13 mouse cellular contexts compared by ENCODE assay signal in the genomic region with DNA sequence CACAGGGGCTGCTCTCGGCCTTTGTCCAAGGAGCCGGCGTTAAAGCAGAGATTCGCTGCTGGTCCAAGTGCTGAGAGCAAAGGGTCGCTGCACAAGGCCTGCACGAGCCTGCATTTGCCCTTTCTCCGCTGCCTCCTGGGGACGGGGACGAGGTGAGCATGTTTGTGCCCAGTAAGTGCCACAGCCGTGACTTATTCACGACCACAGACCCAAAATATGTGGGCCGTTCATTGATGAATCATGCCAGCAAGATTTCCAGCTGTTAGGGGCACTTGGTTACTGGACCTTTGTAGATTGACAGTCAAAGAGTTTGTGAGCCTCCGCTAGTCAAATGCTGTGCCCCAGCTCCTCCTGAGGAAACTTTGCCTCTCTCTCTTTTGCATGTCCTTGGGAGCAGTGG. TPM values are rescaled to one million over a fixed set of nuclear protein-coding genes. Genes with fewer than 3 reads are reported as not detected.
A peak's percentile ranks its signal among the peaks of the same experiment; 100 is the strongest.
DNase-seq lines count a peak whose midpoint lies in the region; ATAC-seq and TF ChIP-seq lines count a peak whose summit lies in the region.
"Had no signal": no experiment of that assay in that cellular context is flagged by ENCODE, and none has a peak within 500 bp of the region (broad histone marks: within the 10 kb centered on the region; RNA-seq: fewer than 3 reads in every experiment).

No protein-coding gene starts in this region.

- 51% methylated on average over 13 of the region's 13 CpGs for WGBS in kidney, postnatal 0 days
- 44% methylated on average over 13 of the region's 13 CpGs for WGBS in embryonic facial prominence, embryonic 15.5 days
- 56% methylated on average over 13 of the region's 13 CpGs for WGBS in stomach, embryonic 16.5 days

- intact Hi-C loops in gastrocnemius, postnatal 14 days (cut with DNase I; ENCODE audit: low total_unique reads) = no loop called here

- no peaks in the 10 kb centered on the region for H3K27me3 ChIP-seq in kidney, postnatal 0 days (ENCODE audit: insufficient read depth, low read length)
- no peaks in the 10 kb centered on the region for H3K27me3 ChIP-seq in embryonic facial prominence, embryonic 15.5 days
- H3K27me3 ChIP-seq in stomach, embryonic 16.5 days (ENCODE audit: control insufficient read depth, insufficient read depth, low read length) = no peaks in the 10 kb centered on the region
- H3K27me3 ChIP-seq: hindbrain, embryonic 12.5 days had no signal

- H3K4me3 ChIP-seq in kidney, postnatal 0 days (replicated peaks; ENCODE audit: low read depth, low read length) = no peak overlapping the region
- H3K4me3 ChIP-seq in ES-E14 (ENCODE audit: insufficient read depth in 1 of 2, low read depth in 1 of 2, low read length in 2 of 2, poor library complexity in 1 of 2, severe bottlenecking in 1 of 2) = peak overlapping the region in 1 of 2 experiments; percentile 11; a peak in 1 of 4 replicates
- no peak overlapping the region for H3K4me3 ChIP-seq in embryonic facial prominence, embryonic 15.5 days (replicated peaks)
- H3K4me3 ChIP-seq in stomach, embryonic 16.5 days (replicated peaks; ENCODE audit: low read length) = no peak overlapping the region
- H3K4me3 ChIP-seq: hindbrain, embryonic 12.5 days had no signal

- no peaks in the 10 kb centered on the region for H3K36me3 ChIP-seq in kidney, postnatal 0 days (ENCODE audit: insufficient read depth, low read length)
- no peaks in the 10 kb centered on the region for H3K36me3 ChIP-seq in ES-E14 (ENCODE audit: control insufficient read depth, insufficient read depth, low read length, poor library complexity, severe bottlenecking)
- no peaks in the 10 kb centered on the region for H3K36me3 ChIP-seq in embryonic facial prominence, embryonic 15.5 days
- no peaks in the 10 kb centered on the region for H3K36me3 ChIP-seq in stomach, embryonic 16.5 days (ENCODE audit: control insufficient read depth, insufficient read depth, low read length)
- H3K36me3 ChIP-seq: G1E; hindbrain, embryonic 12.5 days had no signal

- no peak for TF ChIP-seq CTCF in kidney, postnatal 0 days (IDR thresholded peaks at IDR 0.05; ENCODE audit: low read depth)

- no peak for DNase-seq in kidney, postnatal 0 days (ENCODE audit: low spot score)
- DNase-seq in kidney, postnatal 4 days = no peak
- DNase-seq in ES-E14 (ENCODE audit: low read depth, low spot score) = no peak
- DNase-seq in gastrocnemius, postnatal 14 days = no peak
- DNase-seq: cerebellum, adult 9-10 months; liver; lung, adult 18-20 months had no signal

- no peak overlapping the region for H3K4me2 ChIP-seq in kidney, postnatal 0 days (ENCODE audit: low read length)
- H3K4me2 ChIP-seq in embryonic facial prominence, embryonic 15.5 days (replicated peaks) = 0 out of 2 replicates have a peak overlapping the region, but pooled peaks have one; percentile 36
- no peak overlapping the region for H3K4me2 ChIP-seq in stomach, embryonic 16.5 days (ENCODE audit: low read depth, low read length)

- H3K4me1 ChIP-seq in kidney, postnatal 0 days (replicated peaks; ENCODE audit: insufficient read depth, low read length) = peaks cover 10% of the 10 kb centered on the region; the same call in 1 of the 2 replicates
- peaks cover 6 to 31% of the 10 kb centered on the region in 2 experiments for H3K4me1 ChIP-seq in ES-E14 (ENCODE audit: control insufficient read depth in 2 of 2, insufficient read depth in 2 of 2, low read length in 2 of 2, poor library complexity in 1 of 2)
- peaks cover 60% of the 10 kb centered on the region for H3K4me1 ChIP-seq in embryonic facial prominence, embryonic 15.5 days
- peaks cover 23% of the 10 kb centered on the region for H3K4me1 ChIP-seq in stomach, embryonic 16.5 days (ENCODE audit: control insufficient read depth, insufficient read depth, low read length)

- in situ Hi-C loops in ES-E14 (cut with MboI; ENCODE audit: low sequenced_read_pairs in 2 of 2, unreplicated experiment in 2 of 2) = loop anchor here (5.0 to 10.0 kb wide), 4 partner anchors 59 to 181 kb away; no protein-coding TSS in a partner anchor

- no peak for ATAC-seq in kidney, postnatal 0 days (replicated peaks; ENCODE audit: low FRiP score, low read depth)
- no peak for ATAC-seq in embryonic facial prominence, embryonic 15.5 days (ENCODE audit: insufficient number of reproducible peaks, low FRiP score, low TSS enrichment, low read depth)
- no peak for ATAC-seq in stomach, embryonic 16.5 days (ENCODE audit: insufficient read depth, low FRiP score)
- ATAC-seq in cerebellum, adult (ENCODE audit: insufficient number of reproducible peaks, low FRiP score, low TSS enrichment) = no peak

- H3K27ac ChIP-seq in kidney, postnatal 0 days = peak overlapping the region; percentile 61; the same call in 1 of the 2 replicates
- no peak overlapping the region for H3K27ac ChIP-seq in ES-E14 (ENCODE audit: insufficient read depth, low read depth, low read length, poor library complexity, severe bottlenecking)
- peak overlapping the region; percentile 84 for H3K27ac ChIP-seq in embryonic facial prominence, embryonic 15.5 days (replicated peaks)
- H3K27ac ChIP-seq in stomach, embryonic 16.5 days (ENCODE audit: low read length) = peak overlapping the region; percentile 78
- H3K27ac ChIP-seq: hindbrain, embryonic 12.5 days had no signal

- no peaks in the 10 kb centered on the region for H3K9me3 ChIP-seq in kidney, postnatal 0 days (replicated peaks; ENCODE audit: low read length)
- H3K9me3 ChIP-seq in ES-E14 (ENCODE audit: control insufficient read depth, insufficient read depth, low read depth, low read length) = no peaks in the 10 kb centered on the region
- no peaks in the 10 kb centered on the region for H3K9me3 ChIP-seq in embryonic facial prominence, embryonic 15.5 days (replicated peaks)
- H3K9me3 ChIP-seq in stomach, embryonic 16.5 days (replicated peaks; ENCODE audit: control insufficient read depth, low read length) = no peaks in the 10 kb centered on the region
- H3K9me3 ChIP-seq: hindbrain, embryonic 12.5 days had no signal

- no peak overlapping the region for H3K9ac ChIP-seq in kidney, postnatal 0 days (ENCODE audit: low read depth, low read length)
- peak overlapping the region; percentile 51 for H3K9ac ChIP-seq in ES-E14 (ENCODE audit: insufficient read depth, low read depth, low read length, poor library complexity, severe bottlenecking)
- no peak overlapping the region for H3K9ac ChIP-seq in embryonic facial prominence, embryonic 15.5 days
- peak overlapping the region; percentile 30 for H3K9ac ChIP-seq in stomach, embryonic 16.5 days (ENCODE audit: low read length)
- H3K9ac ChIP-seq: hindbrain, embryonic 12.5 days had no signal

TF ChIP-seq in ES-E14, 5 proteins besides CTCF, POLR2A, EP300 and RAD21:
- TF ChIP-seq CHD2 (IDR thresholded peaks at IDR 0.05; ENCODE audit: low read depth, low read length) (no peak), ZC3H11A (IDR thresholded peaks at IDR 0.05; ENCODE audit: borderline replicate concordance, low read depth, low read length) (no peak), ZNF384 (IDR thresholded peaks at IDR 0.05; ENCODE audit: low read depth, low read length) (no peak), HCFC1 (IDR thresholded peaks at IDR 0.05; ENCODE audit: borderline replicate concordance, insufficient read depth, low read length) (no peak), MAFK (IDR thresholded peaks at IDR 0.05; ENCODE audit: insufficient read depth, low read depth, low read length) (no peak)
TF ChIP-seq in ES-E14: peak in this region for 0.

RNA-seq across cellular contexts. Expression of gene Plekhg6, which starts 42.9 kb away (rescaled TPM):
- 3.1 and 3.4 TPM in 2 replicates for polyA plus RNA-seq in kidney, postnatal 0 days (2015; fragmentation: Nextera tagmentation; extraction: Ambion mirVana)
- total RNA-seq in ES-E14 (2012; rRNA removed) = 1.1 and 1.5 TPM in 2 replicates
- polyA plus RNA-seq in embryonic facial prominence, embryonic 15.5 days (2015; fragmentation: Nextera tagmentation; extraction: Ambion mirVana) = 3.5 and 3.8 TPM in 2 replicates
- 6.3 and 8.2 TPM in 2 replicates for polyA plus RNA-seq in stomach, embryonic 16.5 days (2015; fragmentation: Nextera tagmentation; extraction: Ambion mirVana)
- total RNA-seq in gastrocnemius, postnatal 14 days (2021) = not detected
- total RNA-seq: G1E had no signal
- polyA plus RNA-seq: G1E, macrophage had no signal

Comparison
In these comparisons a context has a peak if more than half of its experiments do, and no peak if none do; other contexts are left out.
1. H3K9ac ChIP-seq: peak in ES-E14 (single experiment) and stomach, embryonic 16.5 days (single experiment); none in kidney, postnatal 0 days (single experiment) and embryonic facial prominence, embryonic 15.5 days (single experiment).